Mouse (Mus musculus) embryonic facial prominence, embryonic 10.5 days (tissue): ENCODE results near the gene Scnm1. TPM values are rescaled to one million over a fixed set of nuclear protein-coding genes. Genes with fewer than 3 reads are reported as not detected.
A peak's percentile ranks its signal among the peaks of the same experiment; 100 is the strongest.

ENCODE experiments used
- DNase-seq: peaks from one replicate; pipeline ENCODE4 v3.0.0-alpha.2; 2017; ENCODE audit warnings: low spot score
- H3K27ac ChIP-seq: fragments of 300-500 bp; sonication (generic); replicated peaks from 2 replicates; pipeline ENCODE4 v1.5.1; 2016; ENCODE audit warnings: mild to moderate bottlenecking
- H3K27me3 ChIP-seq: fragments of 300-500 bp; sonication (generic); replicated peaks from 2 replicates; pipeline ENCODE4 v1.6.1; 2016; ENCODE audit warnings: low read depth, mild to moderate bottlenecking; ENCODE audit not compliant: poor library complexity, severe bottlenecking
- H3K36me3 ChIP-seq: fragments of 300-500 bp; sonication (generic); replicated peaks from 2 replicates; pipeline ENCODE4 v1.6.1; 2016; ENCODE audit warnings: mild to moderate bottlenecking, moderate library complexity
- H3K4me1 ChIP-seq: fragments of 300-500 bp; sonication (generic); 2 replicates; pipeline ENCODE4 v1.6.1; 2016
- H3K4me3 ChIP-seq: fragments of 300-500 bp; sonication (generic); 2 replicates; pipeline ENCODE4 v1.5.1; 2016; ENCODE audit warnings: mild to moderate bottlenecking, moderate library complexity
- H3K9me3 ChIP-seq: fragments of 300-500 bp; sonication (generic); 2 replicates; pipeline ENCODE4 v1.6.1; 2016; ENCODE audit warnings: mild to moderate bottlenecking
- WGBS: fragments of 180-500 bp; shearing (Covaris S2); methylation state at CpG from one replicate; pipeline ENCODE4 v1.1.7; 2016; 5-methylcytosine and 5-hydroxymethylcytosine counted together
- polyA plus RNA-seq: library from polyadenylated mRNA; unstranded; fragments of >200 nt; fragmentation: Nextera tagmentation; extraction: Ambion mirVana; gene quantifications from 2 replicates; pipeline ENCODE4 v1.2.1, GENCODE M21; 2016

The Scnm1 gene
- polyA plus RNA-seq, 1 experiment from 2014 or later: 81.0 TPM

- peaks cover 44% of the 10 kb centered on the region for H3K4me1 ChIP-seq
- WGBS: 63% methylated on average over 11 of the region's 11 CpGs
- H3K9me3 ChIP-seq: no peaks in the 10 kb centered on the region
- H3K27ac ChIP-seq: no peak overlapping the region
- peaks cover 66% of the 10 kb centered on the region for H3K27me3 ChIP-seq
- H3K4me3 ChIP-seq: no peak overlapping the region
- H3K36me3 ChIP-seq: peaks cover 50% of the 10 kb centered on the region
- DNase-seq: no peak
Measured at GRCm38 (mm10) chr3:95163419-95164255, 29.8 kb upstream of the Scnm1 start.

GRCm38 (mm10) chr3:95162345-95162628 lies 28.5 kb upstream of the Scnm1 start:
- Histone ChIP-seq H3K4me1 (peaks cover 44% of the 10 kb centered on the region), H3K9me3 (no peaks in the 10 kb centered on the region), H3K36me3 (peaks cover 36% of the 10 kb centered on the region), H3K4me3 (peak overlapping the region; percentile 89), H3K27me3 (peaks cover 60% of the 10 kb centered on the region), H3K27ac (no peak overlapping the region)
- WGBS: 53% methylated on average over 2 of the region's 2 CpGs
- no peak for DNase-seq

GRCm38 (mm10) chr3:95161618-95162344 lies 28.0 kb upstream of the Scnm1 start:
- DNase-seq: no peak
- WGBS: 5% methylated on average over 9 of the region's 9 CpGs

DNA sequence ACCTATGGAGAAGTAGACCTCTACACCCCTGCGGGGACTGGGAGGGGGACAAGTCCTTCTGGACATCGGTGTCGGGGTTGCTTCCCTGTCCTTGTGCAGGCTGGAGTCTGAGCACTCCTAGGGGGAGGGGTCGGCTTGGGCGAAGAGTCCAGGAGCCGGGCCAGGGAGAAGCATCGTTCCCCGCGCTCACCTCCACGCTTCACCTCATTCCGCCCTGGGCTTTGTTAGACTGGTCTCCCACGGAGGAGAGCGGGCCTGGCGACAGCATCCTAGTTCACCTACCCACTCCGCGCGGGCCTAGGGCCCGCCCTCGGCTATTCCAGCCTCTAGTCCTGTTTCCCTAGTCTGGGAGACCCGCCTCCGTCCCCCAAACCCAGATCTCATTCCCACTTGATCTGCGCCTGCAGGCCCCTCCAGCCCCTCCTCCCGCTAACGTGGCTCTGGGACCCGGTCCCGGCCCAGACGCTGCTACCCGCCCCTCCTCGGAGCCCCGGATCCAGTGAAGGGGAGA lies 27.3 kb upstream of the Scnm1 start:
- peak; percentile 59 for DNase-seq
- WGBS: 1% methylated on average over 30 of the region's 30 CpGs

More at GRCm38 (mm10) chr3:95161618-95162344, 28.0 kb upstream of the Scnm1 start:
- H3K9me3 ChIP-seq: no peaks in the 10 kb centered on the region
- peaks cover 44% of the 10 kb centered on the region for H3K4me1 ChIP-seq
- H3K27ac ChIP-seq: peak overlapping the region; percentile 86
- peaks cover 60% of the 10 kb centered on the region for H3K27me3 ChIP-seq
- peak overlapping the region; percentile 89 for H3K4me3 ChIP-seq
- H3K36me3 ChIP-seq: peaks cover 31% of the 10 kb centered on the region

GRCm38 (mm10) chr3:95159987-95160963 lies 26.5 kb upstream of the Scnm1 start, which contains the start of gene Sema6c:
TSS of gene Sema6c (plus strand) at chr3:95160457.
- peak within 1 kb of the TSS; percentile 89 for H3K4me3 ChIP-seq
- H3K4me1 ChIP-seq: peaks cover 44% of the 10 kb centered on the region
- H3K27ac ChIP-seq: peak within 1 kb of the TSS; percentile 86
- H3K36me3 ChIP-seq: peaks cover 16% of the 10 kb centered on the region
- whole genome bisulfite sequencing: under 1% methylated on average over 66 of the region's 66 CpGs
- DNase-seq: peak; percentile 93
- H3K9me3 ChIP-seq: no peaks in the 10 kb centered on the region
- H3K27me3 ChIP-seq: peaks cover 59% of the 10 kb centered on the region

More for the DNA sequence above, 27.3 kb upstream of the Scnm1 start:
- Histone ChIP-seq H3K27ac (peak overlapping the region; percentile 86), H3K4me3 (peak overlapping the region; percentile 89), H3K27me3 (peaks cover 59% of the 10 kb centered on the region), H3K9me3 (no peaks in the 10 kb centered on the region), H3K4me1 (peaks cover 44% of the 10 kb centered on the region), H3K36me3 (peaks cover 24% of the 10 kb centered on the region)

GRCm38 (mm10) chr3:95159511-95159986 lies 25.7 kb upstream of the Scnm1 start:
- Histone ChIP-seq H3K9me3 (no peaks in the 10 kb centered on the region), H3K4me3 (peak overlapping the region; percentile 89), H3K36me3 (peaks cover 9% of the 10 kb centered on the region), H3K27me3 (peaks cover 58% of the 10 kb centered on the region), H3K4me1 (peaks cover 44% of the 10 kb centered on the region), H3K27ac (no peak overlapping the region)
- DNase-seq: no peak
- WGBS: 10% methylated on average over 8 of the region's 8 CpGs

DNA sequence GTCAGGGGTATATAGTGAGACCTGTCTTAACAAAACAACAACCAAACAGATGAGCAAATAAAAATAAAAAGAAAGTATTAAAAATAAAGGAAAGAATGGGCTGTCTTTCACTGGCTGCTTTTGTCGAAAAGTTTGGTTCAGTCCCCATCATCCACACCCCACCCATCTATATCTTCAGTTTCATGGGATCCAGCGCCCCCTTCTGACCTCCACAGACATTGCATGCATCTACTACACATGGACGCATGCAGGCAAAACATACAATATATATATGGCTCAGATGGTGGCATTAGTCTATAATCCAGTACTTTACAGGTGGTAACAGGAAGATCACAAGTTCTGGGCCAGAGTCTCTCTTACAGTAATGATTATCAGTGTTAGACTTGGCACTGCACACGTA lies 20.1 kb upstream of the Scnm1 start:
- peaks cover 12% of the 10 kb centered on the region for H3K27me3 ChIP-seq
- no peaks in the 10 kb centered on the region for H3K4me1 ChIP-seq
- no peak overlapping the region for H3K4me3 ChIP-seq
- WGBS: 55% methylated on average over 4 of the region's 4 CpGs
- H3K27ac ChIP-seq: no peak overlapping the region
- no peaks in the 10 kb centered on the region for H3K36me3 ChIP-seq
- H3K9me3 ChIP-seq: no peaks in the 10 kb centered on the region
- no peak for DNase-seq

- 50% methylated on average over 3 of the region's 3 CpGs for WGBS
- no peaks in the 10 kb centered on the region for H3K27me3 ChIP-seq
- no peak for DNase-seq
Measured at GRCm38 (mm10) chr3:95147924-95148323, 14.1 kb upstream of the Scnm1 start.

GRCm38 (mm10) chr3:95142617-95143011 lies 8.8 kb upstream of the Scnm1 start:
- 9% methylated on average over 5 of the region's 5 CpGs for WGBS
- peaks cover 4% of the 10 kb centered on the region; the same call in 1 of the 2 replicates for H3K4me1 ChIP-seq
- H3K27me3 ChIP-seq: no peaks in the 10 kb centered on the region
- no peaks in the 10 kb centered on the region for H3K9me3 ChIP-seq
- peaks cover 31% of the 10 kb centered on the region for H3K36me3 ChIP-seq
- DNase-seq: peak; percentile 83
- H3K27ac ChIP-seq: no peak overlapping the region
- H3K4me3 ChIP-seq: no peak overlapping the region

More at GRCm38 (mm10) chr3:95147924-95148323, 14.1 kb upstream of the Scnm1 start:
- no peak overlapping the region for H3K4me3 ChIP-seq
- H3K4me1 ChIP-seq: 0 out of 2 replicates have a peak, but pooled peaks cover 10% of the 10 kb centered on the region
- no peaks in the 10 kb centered on the region for H3K9me3 ChIP-seq
- no peak overlapping the region for H3K27ac ChIP-seq
- no peaks in the 10 kb centered on the region for H3K36me3 ChIP-seq

DNA sequence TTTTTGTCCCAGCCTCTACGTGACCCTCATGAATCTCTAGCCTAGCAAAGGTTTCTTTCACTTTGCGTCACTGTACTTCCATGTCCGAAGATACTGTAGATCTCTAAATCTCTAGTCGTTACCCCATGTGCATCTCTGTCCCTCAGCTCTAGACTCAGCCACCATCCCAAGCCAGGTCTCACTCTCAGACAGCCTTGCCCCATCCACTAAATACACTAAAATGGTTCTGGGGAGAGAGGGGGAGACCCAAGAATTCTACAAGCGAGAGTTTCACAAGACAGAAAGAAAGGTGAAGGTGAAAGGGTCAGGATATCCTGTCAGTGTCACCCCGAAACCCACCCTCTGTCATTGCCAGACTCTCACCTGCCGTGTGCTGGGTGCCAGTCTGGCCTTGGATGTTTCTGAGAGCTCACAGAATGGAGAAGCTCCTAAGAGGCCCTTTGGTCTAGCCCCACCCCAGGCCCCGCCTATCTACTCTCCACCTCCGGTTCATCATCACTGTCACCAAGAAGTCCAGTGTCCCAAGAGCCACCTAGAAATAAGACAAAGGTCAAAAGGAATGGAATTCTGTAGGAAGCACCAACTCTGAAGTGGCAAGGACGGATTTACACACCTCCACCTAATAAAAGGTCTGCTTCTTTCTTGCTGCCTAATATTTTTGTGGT lies 8.3 kb upstream of the Scnm1 start, which contains the start of gene Tnfaip8l2:
Gene Tnfaip8l2 (minus strand): TSS at position 409 of the 665 bp plus-strand sequence.
- WGBS: 89% methylated on average over 10 of the region's 10 CpGs
- DNase-seq: no peak
- H3K4me1 ChIP-seq: peaks cover 4% of the 10 kb centered on the region; the same call in 1 of the 2 replicates
- peaks cover 31% of the 10 kb centered on the region for H3K36me3 ChIP-seq
- no peaks in the 10 kb centered on the region for H3K27me3 ChIP-seq
- H3K9me3 ChIP-seq: no peaks in the 10 kb centered on the region
- no peak within 1 kb of the TSS for H3K27ac ChIP-seq
- no peak within 1 kb of the TSS for H3K4me3 ChIP-seq

- peaks cover 31% of the 10 kb centered on the region for H3K36me3 ChIP-seq
- no peak for DNase-seq
- no peaks in the 10 kb centered on the region for H3K9me3 ChIP-seq
- no peak overlapping the region for H3K27ac ChIP-seq
- no peak overlapping the region for H3K4me3 ChIP-seq
- H3K4me1 ChIP-seq: peaks cover 7% of the 10 kb centered on the region; the same call in 1 of the 2 replicates
- H3K27me3 ChIP-seq: no peaks in the 10 kb centered on the region
- 95% methylated on average over 9 of the region's 9 CpGs for WGBS
Measured at GRCm38 (mm10) chr3:95141474-95141873, 7.7 kb upstream of the Scnm1 start.
